Mouse (Mus musculus) layer of hippocampus, adult 9-11 months (tissue): ENCODE results near the gene Hoxb6.

Experiments used
- DNase-seq: peaks from one replicate; pipeline ENCODE4 v3.0.0; 2022

Gene Hoxb6

GRCm38 (mm10) chr11:96341701-96342575 lies 49.7 kb downstream of the Hoxb6 start:
- DNase-seq = no peak

- no peak for DNase-seq
These were observed 50.3 kb downstream of the Hoxb6 start for GRCm38 (mm10) chr11:96342576-96342930.

DNA sequence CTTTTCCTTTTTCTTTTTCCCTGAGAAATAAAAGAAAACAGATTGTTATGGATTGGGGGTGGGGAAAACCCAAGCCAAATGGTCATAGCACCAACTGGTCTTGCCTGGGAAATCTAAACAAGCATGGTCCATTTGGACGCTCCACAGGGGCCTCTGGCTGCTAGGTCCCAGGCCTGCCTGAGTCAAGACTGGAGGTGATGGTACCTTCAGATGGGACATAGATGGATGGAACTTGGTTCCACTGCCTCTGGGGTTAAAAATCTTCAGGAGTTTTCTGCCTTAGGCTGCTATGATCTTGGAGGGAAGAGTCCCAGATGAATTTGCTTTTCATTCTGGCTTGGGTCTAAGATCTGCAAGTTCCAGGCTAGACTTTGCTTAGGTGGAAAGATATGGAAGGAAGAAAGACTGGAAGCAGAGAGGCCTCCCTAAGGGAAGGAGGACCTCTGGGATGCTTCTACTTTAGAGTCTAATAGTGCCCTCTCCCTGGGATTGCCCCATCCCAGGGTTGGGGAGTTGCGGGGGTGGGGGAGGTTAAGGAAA lies 51.0 kb downstream of the Hoxb6 start:
- DNase-seq = no peak

DNA sequence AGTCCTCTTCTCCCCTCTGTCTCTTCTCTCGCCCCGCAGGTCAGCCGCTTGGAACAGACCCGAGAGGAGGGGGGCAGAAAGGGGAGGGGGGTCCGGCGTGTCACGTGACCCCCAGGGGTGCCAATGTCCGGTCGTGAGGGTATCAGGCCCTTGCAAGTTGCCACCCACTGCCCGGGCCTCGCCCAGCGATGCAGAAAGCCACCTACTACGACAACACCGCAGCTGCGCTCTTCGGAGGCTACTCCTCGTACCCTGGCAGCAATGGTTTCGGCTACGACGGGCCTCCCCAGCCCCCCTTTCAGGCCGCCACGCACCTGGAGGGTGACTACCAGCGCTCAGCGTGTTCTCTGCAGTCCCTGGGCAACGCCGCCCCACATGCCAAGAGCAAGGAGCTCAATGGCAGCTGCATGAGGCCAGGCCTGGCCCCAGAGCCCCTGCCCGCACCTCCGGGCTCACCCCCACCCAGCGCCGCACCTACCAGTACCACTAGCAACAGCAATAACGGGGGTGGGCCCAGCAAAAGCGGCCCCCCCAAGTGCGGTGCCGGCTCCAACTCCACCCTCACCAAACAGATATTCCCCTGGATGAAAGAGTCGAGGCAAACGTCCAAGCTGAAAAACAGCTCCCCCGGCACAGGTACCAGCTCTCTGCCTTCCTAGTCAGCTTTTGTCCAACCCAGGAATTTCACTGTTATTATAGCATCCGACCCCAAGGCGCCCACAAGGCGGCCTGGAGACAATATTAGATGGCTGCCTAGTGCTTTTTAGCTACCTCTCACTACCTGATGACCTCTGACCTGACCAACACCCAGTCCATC lies 52.0 kb downstream of the Hoxb6 start:
- DNase-seq = no peak

GRCm38 (mm10) chr11:96344878-96345159 lies 52.5 kb downstream of the Hoxb6 start:
- no peak for DNase-seq

DNA sequence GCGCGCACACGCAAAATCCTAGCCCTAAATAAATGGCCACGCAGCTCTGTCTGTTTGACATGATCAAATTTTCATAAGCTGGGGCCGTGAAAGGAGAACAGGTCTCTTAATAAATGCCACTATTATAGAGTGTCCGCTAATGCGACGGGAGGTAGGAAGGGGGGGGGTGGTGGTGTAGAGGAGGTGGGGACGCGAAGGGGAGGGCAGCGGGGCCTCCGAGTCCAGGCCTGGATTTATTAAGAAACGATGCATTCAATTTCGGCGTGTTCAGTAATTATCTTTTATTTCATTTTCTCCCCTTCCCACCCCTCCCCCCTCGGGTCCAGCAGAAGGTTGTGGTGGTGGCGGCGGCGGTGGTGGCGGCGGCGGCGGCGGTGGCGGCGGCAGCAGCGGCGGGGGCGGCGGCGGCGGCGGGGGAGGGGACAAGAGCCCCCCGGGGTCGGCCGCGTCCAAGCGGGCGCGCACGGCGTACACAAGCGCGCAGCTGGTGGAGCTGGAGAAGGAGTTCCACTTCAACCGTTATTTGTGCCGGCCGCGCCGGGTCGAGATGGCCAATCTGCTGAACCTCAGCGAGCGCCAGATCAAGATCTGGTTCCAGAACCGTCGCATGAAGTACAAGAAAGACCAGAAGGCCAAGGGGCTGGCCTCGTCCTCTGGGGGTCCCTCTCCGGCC lies 53.1 kb downstream of the Hoxb6 start:
- DNase-seq = no peak

DNA sequence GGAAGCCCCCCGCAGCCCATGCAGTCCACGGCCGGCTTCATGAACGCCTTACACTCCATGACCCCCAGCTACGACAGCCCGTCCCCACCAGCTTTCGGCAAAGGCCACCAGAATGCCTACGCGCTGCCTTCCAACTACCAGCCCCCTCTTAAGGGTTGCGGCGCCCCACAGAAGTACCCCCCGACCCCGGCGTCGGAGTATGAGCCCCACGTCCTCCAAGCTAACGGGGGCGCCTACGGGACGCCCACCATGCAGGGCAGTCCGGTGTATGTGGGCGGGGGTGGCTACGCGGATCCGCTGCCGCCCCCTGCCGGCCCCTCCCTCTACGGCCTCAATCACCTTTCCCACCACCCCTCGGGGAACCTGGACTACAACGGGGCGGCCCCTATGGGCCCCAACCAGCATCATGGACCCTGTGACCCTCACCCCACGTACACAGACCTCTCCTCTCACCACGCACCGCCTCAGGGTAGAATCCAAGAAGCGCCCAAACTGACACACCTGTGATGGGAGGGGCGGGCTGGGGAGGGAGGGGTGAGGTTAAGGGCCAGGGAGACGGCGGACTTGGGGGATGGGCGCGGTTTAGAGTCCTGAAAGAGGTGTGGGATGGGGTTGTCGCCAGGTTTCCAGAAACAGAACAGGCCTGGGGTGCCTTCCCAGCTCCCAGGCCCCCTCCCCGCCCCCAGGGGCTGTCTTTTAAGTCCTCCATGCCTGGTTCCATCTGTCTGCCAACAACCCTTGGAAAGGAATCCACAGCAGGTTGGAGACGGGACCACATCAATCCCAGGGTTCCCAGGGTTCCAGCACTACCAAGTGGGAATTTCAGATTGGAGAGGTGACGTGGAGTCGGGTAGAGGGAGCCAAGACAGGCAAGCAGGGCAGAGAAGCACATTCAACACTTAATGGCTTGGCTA lies 53.9 kb downstream of the Hoxb6 start:
- no peak for DNase-seq

DNA sequence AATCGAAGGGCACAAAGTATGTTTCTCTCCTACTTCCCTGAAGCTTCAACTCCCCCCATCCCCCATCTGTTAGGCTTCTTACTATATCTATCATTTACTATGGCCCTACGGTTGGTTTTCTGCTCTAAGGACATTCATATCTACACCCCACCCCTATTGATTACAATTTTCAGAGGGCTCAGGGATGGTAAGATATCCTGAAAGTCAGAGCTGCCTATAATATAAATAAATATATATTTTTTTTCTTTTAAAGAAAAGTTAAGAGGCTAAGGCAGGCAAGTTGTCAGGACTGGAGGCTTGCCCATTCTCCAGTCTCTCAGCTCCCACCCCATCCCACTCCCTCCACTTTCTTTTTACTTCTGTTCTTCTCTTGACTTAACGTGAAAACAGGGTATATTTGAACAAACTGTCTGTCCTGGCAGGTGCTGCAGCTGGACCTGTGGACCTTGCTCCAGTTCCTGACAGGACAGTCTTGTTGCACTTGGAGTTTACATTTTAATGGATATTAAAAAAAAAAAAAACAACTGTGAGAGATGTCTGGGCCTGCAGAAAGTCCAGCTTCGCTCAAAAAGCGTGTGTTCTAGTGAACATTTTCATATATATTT lies 54.7 kb downstream of the Hoxb6 start:
- DNase-seq = no peak

- DNase-seq = no peak
These were observed 55.4 kb downstream of the Hoxb6 start for GRCm38 (mm10) chr11:96347717-96348116.

DNA sequence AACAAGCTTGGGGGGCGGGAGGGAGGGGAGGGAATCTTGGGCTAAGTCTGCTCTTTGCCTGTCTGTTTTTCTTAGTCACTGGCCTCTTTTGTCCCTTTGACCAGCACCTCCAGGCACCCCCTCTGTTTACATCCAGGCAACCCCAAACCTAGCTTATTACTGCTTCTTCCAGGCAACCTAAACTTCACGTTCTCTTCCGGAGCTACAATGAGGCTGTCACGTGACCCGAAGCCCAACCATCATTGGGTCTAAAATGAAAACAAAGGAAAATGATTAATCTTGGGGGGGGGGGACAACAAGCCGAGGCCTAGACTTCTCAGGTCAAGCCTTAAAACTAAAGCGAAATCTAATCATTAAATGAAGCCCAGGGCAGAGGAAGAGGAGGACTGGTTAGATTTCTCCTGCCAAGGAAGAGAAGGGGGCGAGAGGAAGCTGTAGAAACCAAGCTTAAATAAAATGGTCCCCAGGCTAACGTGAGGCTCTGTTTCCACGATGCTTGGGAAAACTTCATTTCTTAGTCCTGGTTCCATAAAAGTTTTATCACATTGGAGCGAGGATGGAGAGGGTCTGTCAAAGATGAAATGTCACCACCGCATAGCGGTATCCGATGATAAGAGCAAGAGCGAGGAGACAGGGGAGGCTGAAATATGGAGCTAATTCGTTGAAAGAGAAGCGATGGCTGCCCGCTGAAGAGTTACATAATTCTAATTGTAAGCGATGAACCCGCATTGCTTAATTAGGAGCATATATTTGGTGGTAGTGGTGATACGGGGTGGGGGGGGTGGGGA lies 56.1 kb downstream of the Hoxb6 start:
- DNase-seq = no peak

DNA sequence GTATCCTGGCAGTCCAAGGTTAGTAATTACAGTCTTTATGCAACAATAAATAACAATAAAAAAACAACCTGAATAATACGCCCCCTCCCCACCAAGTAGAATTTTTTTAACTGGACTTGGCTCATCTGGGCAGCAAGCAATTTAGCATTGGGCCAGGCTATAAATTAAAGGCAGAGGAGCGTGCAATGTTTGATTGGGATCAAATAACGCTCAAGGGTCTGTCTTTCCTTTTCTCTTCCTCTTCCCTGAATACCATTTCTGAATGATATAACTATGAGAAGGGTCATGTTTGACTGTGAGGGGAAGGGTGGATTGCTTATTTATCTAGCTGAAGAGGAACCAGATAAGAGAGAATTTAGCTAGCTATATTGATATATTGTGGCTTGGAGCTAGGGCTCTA lies 56.7 kb downstream of the Hoxb6 start:
- DNase-seq = no peak

- DNase-seq = no peak
These were observed 57.4 kb downstream of the Hoxb6 start for GRCm38 (mm10) chr11:96349491-96350340.

- DNase-seq = no peak
These were observed 58.0 kb downstream of the Hoxb6 start, which contains the start of gene Hoxb2 for GRCm38 (mm10) chr11:96350341-96350624. TSS of gene Hoxb2 (plus strand) at chr11:96350525.

- DNase-seq = no peak
These were observed 58.5 kb downstream of the Hoxb6 start for GRCm38 (mm10) chr11:96350791-96351190.
